Mouse (Mus musculus): ENCODE data around the gene Fsd1l.

GRCm38 (mm10) chr4:53591941-53592340, 39.3 kb upstream of the Fsd1l start:
- TF ChIP-seq CTCF (IDR thresholded peaks at IDR 0.05; ENCODE audit: extremely low read depth, insufficient read length, insufficient replicate concordance, low read depth, low read length) (no peak), POLR2A (IDR thresholded peaks at IDR 0.05; ENCODE audit: low read depth, low read length) (no peak)

Measured in small intestine, adult 2 months (tissue).